Mouse (Mus musculus): ENCODE results near the gene Spaca6. TPM values are rescaled to one million over a fixed set of nuclear protein-coding genes. Genes with fewer than 3 reads are reported as not detected.
"Not testable (repeated sequence)": the region's sequence is repeated elsewhere in the genome, so short reads cannot be mapped to it uniquely, and the experiment has no call there.

Gene Spaca6
- polyA plus RNA-seq, 1 experiment from 2014 or later, result 33.3 TPM

DNA sequence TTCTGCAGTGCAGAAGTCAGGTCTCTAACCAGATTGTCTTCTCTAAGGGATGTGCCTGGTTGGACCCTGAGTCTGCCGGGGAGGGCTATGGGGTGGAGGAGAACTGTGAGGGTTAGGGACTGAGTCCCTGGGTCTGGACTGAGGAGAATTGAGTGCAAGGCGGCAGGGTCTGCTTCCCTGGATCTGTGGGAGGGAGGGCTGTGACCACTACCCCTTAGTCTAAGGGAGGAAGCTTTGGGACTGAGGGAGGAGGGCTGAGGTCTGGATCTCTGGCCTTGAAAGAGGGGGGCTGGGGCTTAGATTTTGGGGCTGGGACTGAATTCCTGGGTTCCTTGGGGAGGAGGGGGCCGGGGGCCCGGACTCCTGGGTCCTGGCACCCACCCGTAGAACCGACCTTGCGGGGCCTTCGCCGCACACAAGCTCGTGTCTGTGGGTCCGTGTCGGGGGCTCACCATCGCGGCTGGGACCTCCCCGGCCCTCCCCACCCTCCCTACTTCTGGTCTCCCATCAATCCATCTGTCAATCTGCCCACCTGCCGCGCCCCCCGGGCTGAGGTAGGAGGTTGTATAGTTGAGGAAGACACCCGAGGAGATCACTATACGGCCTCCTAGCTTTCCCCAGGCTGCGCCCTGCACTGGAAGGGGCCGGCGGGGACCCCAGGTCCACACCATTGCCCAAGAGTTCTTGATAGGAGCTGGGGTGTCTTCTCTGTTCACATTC, 3.0 kb downstream of the Spaca6 start:
- WGBS, result 59% methylated on average over 23 of the region's 23 CpGs

DNA sequence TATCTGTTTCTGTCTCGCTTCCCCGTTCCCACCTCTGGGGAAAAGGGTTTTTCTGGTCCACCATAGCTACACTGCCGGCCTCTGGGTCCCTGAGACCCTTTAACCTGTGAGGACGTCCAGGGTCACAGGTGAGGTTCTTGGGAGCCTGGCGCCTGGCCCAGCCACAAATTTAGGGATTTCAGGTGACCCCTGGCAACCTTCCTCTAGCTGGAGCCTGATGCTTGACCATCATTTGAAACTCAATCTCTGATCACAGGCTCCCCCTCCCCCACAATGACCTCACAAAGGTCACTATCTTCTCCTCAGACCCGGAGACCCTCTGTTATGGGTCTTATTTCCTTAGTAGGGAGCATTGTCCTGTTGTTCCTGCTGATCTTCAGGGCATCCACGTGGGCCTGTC, 3.8 kb downstream of the Spaca6 start:
- Histone ChIP-seq H3K4me3 (peak overlapping the region; percentile 100; the same call in 1 of the 2 replicates), H3K4me2 (peak overlapping the region; percentile 82), H3K9me3 (replicated peaks) (no peaks in the 10 kb centered on the region), H3K36me3 (peaks cover 48% of the 10 kb centered on the region), H3K4me1 (replicated peaks) (peaks cover 65% of the 10 kb centered on the region), H3K9ac (0 out of 2 replicates have a peak overlapping the region, but pooled peaks have one; percentile 99), H3K27ac (ENCODE audit: poor library complexity, severe bottlenecking) (peak overlapping the region; percentile 100; the same call in 1 of the 2 replicates), H3K27me3 (replicated peaks) (no peaks in the 10 kb centered on the region)
- WGBS, result 67% methylated on average over 7 of the region's 7 CpGs
- no peak for ATAC-seq (ENCODE audit: insufficient number of reproducible peaks, low FRiP score)

More for the DNA sequence above, 3.0 kb downstream of the Spaca6 start:
- Histone ChIP-seq H3K4me3 (peak overlapping the region; percentile 100), H3K36me3 (peaks cover 45% of the 10 kb centered on the region), H3K27ac (ENCODE audit: poor library complexity, severe bottlenecking) (peak overlapping the region; percentile 100; the same call in 1 of the 2 replicates), H3K9ac (peak overlapping the region; percentile 99), H3K4me1 (replicated peaks) (peaks cover 60% of the 10 kb centered on the region), H3K4me2 (peak overlapping the region; percentile 82), H3K9me3 (replicated peaks) (no peaks in the 10 kb centered on the region), H3K27me3 (replicated peaks) (no peaks in the 10 kb centered on the region)
- ATAC-seq (ENCODE audit: insufficient number of reproducible peaks, low FRiP score), result no peak

DNA sequence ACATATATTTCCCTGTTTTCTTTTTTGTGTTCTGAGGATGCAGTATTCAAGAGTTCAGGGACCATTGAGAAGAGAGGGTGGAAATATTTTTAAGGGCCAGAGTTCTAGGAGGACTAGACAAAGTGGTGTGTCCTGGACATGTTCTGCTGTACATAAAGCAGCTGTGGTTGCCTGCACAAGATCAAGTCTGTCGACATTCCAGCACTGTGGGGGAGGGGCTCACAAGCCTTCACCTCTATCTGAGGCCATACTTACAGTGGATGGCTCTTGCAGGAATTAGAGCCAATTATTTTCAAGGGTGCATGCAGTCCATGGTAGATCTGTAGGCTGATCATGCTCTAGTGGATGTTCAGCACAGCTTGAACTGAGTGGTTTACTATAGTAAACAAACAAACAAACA, 7.9 kb downstream of the Spaca6 start:
- peaks cover 67% of the 10 kb centered on the region for H3K36me3 ChIP-seq

DNA sequence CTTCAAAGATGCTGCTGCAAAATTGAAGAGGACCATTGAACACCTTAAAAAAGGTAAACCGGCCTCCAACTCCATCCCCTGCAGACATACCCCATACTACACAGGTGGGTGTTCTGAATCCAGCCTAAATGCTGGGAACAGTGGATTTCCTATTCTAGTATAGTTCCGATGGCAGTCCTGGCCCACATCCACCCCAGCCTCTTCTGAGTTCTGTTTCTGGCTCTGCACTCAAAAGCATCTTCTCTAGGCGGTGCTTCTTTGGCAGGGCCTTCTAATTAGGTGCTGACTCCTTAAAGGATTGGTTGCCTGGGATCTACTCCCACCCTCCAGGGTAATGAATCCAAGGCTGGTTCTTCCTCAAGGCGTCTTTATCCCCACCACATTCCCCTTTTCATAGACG, 9.1 kb downstream of the Spaca6 start:
- no peak overlapping the region for H3K9ac ChIP-seq
- peaks cover 68% of the 10 kb centered on the region for H3K36me3 ChIP-seq
- WGBS, result 79% methylated on average over 5 of the region's 5 CpGs
- H3K4me1 ChIP-seq (replicated peaks), result peaks cover 70% of the 10 kb centered on the region
- no peak for ATAC-seq (ENCODE audit: insufficient number of reproducible peaks, low FRiP score)
- H3K4me2 ChIP-seq, result no peak overlapping the region
- H3K27me3 ChIP-seq (replicated peaks), result no peaks in the 10 kb centered on the region
- no peak overlapping the region for H3K4me3 ChIP-seq
- H3K27ac ChIP-seq (ENCODE audit: poor library complexity, severe bottlenecking), result no peak overlapping the region
- no peaks in the 10 kb centered on the region for H3K9me3 ChIP-seq (replicated peaks)

More for the DNA sequence above, 7.9 kb downstream of the Spaca6 start:
- peak overlapping the region; percentile 59 for H3K27ac ChIP-seq (ENCODE audit: poor library complexity, severe bottlenecking)
- 3% methylated on average over 1 of the region's 1 CpGs for WGBS
- H3K9me3 ChIP-seq (replicated peaks), result no peaks in the 10 kb centered on the region
- no peaks in the 10 kb centered on the region for H3K27me3 ChIP-seq (replicated peaks)
- no peak overlapping the region for H3K4me3 ChIP-seq
- H3K4me2 ChIP-seq, result peak overlapping the region; percentile 31
- peaks cover 82% of the 10 kb centered on the region for H3K4me1 ChIP-seq (replicated peaks)
- H3K9ac ChIP-seq, result no peak overlapping the region
- ATAC-seq (ENCODE audit: insufficient number of reproducible peaks, low FRiP score), result no peak

DNA sequence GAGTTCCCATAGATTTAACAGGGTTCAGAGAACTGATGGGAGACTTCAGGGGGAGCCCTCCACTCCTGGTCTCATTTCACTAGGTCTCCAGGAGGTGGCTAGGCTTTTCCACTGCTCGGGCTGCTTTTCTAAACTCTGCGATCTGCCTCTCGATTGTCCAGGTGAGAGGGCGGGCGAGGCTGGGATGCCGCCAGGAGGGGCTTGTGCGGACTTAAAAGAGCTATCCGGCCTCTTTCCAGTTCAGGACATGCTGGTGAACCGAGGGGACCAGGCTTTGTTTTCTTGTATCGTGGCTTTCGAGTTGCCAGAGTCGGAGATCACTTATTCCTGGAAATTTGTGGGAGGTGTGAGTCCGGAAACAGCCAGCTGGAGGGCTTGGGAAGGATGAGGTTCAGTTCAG, 10.5 kb downstream of the Spaca6 start:
- peak overlapping the region; percentile 93 for H3K27ac ChIP-seq (ENCODE audit: poor library complexity, severe bottlenecking)
- peak overlapping the region; percentile 87 for H3K4me2 ChIP-seq
- H3K9ac ChIP-seq, result peak overlapping the region; percentile 79
- peak overlapping the region; percentile 64 for H3K4me3 ChIP-seq
- 5% methylated on average over 13 of the region's 13 CpGs for WGBS
- no peaks in the 10 kb centered on the region for H3K9me3 ChIP-seq (replicated peaks)
- peaks cover 60% of the 10 kb centered on the region for H3K36me3 ChIP-seq
- no peak for ATAC-seq (ENCODE audit: insufficient number of reproducible peaks, low FRiP score)
- H3K4me1 ChIP-seq (replicated peaks), result peaks cover 57% of the 10 kb centered on the region
- H3K27me3 ChIP-seq (replicated peaks), result no peaks in the 10 kb centered on the region

DNA sequence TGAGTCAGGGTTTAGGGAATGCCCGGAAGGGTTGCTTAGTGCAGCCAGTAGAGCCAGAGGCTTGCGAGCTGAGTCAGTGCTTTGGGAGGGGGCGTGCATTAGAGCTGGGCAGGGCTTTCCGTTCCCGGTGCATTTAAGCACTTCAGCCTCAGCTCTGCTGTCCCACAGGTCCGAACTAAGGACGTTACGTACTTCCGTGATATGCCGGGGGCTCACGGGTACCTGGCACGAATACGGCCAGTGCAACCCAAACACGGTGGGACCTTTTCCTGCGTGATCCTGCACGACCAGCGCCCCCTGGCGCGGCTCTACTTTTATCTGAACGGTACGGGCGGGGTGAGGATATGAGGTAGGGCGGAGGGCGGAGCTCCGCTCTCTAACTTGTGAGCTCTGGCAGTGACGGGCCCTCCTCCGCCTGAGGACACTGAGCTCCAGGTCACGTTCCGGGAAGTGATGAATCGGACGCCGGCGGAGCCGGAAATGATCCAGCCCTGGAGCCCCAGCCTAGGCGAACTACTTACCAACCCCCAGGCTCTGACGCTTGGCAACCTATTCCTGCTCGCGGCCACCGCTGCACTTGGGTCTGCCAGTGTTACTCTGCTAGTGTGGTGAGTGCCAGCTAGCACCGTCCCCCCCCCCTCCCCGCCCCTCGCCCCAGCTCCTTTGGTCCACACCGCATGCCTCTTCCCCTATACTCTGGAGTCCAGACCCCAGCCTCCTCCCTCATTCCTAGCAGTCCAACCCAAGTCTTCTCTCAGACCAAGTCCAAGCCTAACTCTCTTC, 11.2 kb downstream of the Spaca6 start:
- ATAC-seq (ENCODE audit: insufficient number of reproducible peaks, low FRiP score), result peak; percentile 97
- Histone ChIP-seq H3K4me3 (peak overlapping the region; percentile 64), H3K36me3 (peaks cover 56% of the 10 kb centered on the region), H3K4me2 (peak overlapping the region; percentile 87), H3K27ac (ENCODE audit: poor library complexity, severe bottlenecking) (peak overlapping the region; percentile 93), H3K9me3 (replicated peaks) (no peaks in the 10 kb centered on the region), H3K9ac (peak overlapping the region; percentile 79), H3K4me1 (replicated peaks) (peaks cover 53% of the 10 kb centered on the region), H3K27me3 (replicated peaks) (no peaks in the 10 kb centered on the region)
- WGBS, result under 1% methylated on average over 42 of the region's 43 CpGs

DNA sequence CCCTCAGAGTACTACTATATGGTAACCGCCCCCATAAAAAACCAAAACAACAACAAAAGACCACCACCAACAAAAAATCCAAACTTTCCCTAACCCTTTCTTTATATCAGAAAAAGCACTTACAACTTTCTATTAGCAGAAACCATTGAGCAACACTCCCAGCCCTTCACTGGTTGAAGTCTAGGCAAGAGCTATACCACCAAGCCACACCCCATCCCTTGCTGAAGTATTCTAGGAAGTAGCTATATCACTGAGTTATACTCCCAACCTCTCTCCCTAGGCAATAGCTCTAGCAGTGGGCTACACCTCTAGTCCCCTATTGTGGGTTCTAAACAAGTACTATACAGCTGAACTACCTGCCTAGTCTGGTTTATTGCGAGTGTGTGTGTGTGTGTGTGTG, 12.3 kb downstream of the Spaca6 start:
- Histone ChIP-seq H3K9me3 (replicated peaks) (no peaks in the 10 kb centered on the region), H3K36me3 (peaks cover 49% of the 10 kb centered on the region), H3K27me3 (replicated peaks) (no peaks in the 10 kb centered on the region), H3K9ac (no peak overlapping the region), H3K4me3 (no peak overlapping the region), H3K27ac (ENCODE audit: poor library complexity, severe bottlenecking) (no peak overlapping the region), H3K4me2 (no peak overlapping the region; the same call in 1 of the 2 replicates), H3K4me1 (replicated peaks) (peaks cover 42% of the 10 kb centered on the region)
- WGBS, result 89% methylated on average over 2 of the region's 2 CpGs
- no peak for ATAC-seq (ENCODE audit: insufficient number of reproducible peaks, low FRiP score)

DNA sequence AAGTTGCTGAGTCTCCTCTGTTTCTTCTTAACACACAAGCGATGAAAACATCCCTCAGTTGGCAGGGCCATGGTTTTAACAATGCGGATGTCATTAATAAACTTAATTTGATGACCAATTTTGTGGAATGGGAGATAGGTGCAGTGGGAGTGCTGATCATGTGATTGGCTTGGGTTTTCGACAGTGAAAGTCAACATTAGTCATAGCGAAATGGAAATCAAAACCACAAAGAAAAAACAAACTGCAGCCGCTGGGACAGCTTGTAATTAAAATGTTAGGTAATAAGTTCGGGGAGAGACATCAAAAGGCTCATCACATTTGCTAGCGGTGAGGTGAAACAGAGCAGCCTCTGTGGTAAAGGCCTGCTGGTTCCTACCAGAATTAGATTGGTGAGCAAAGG, 13.8 kb downstream of the Spaca6 start:
- no peak overlapping the region for H3K4me3 ChIP-seq
- 90% methylated on average over 7 of the region's 7 CpGs for WGBS
- peaks cover 40% of the 10 kb centered on the region for H3K36me3 ChIP-seq
- ATAC-seq (ENCODE audit: insufficient number of reproducible peaks, low FRiP score), result no peak
- H3K4me2 ChIP-seq, result no peak overlapping the region
- H3K9ac ChIP-seq, result no peak overlapping the region
- no peak overlapping the region for H3K27ac ChIP-seq (ENCODE audit: poor library complexity, severe bottlenecking)
- H3K4me1 ChIP-seq (replicated peaks), result peaks cover 27% of the 10 kb centered on the region
- H3K27me3 ChIP-seq (replicated peaks), result no peaks in the 10 kb centered on the region
- H3K9me3 ChIP-seq (replicated peaks), result no peaks in the 10 kb centered on the region

DNA sequence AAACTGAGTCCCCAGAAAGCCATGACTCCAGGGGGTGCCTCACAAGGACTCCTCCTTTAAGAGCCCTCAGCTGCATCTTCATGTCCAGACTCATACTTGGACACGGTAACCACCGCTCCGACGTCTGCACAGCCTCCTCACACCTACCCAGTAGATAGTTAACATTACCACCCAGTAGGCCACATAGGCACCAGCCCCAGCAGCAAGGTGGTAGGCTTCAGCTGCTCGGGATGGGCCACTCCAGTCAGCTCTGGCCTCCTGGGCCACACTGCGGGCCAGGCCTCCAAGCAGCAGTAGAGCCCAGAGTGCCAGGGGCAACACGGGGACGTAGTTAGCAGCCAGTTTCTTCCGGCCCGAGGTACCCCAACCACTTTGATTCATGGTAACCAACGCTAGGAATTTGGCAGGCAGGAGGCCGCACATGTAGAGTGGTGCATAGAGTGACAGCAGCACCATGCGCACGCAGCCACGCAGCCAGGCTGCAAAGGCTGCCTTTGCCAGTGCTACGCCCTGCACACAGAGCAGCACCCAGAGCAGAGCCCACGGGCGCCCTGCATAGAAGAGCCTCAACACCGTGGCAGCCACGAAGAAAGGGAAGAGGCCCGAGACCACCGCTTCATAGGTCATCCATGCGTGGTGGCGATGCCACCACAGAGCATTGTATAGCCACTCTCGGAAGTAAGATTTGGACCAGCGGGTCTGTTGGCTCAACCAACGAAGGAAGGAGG, 16.7 kb downstream of the Spaca6 start:
- no peak overlapping the region for H3K9ac ChIP-seq
- H3K4me2 ChIP-seq, result no peak overlapping the region
- no peaks in the 10 kb centered on the region for H3K9me3 ChIP-seq (replicated peaks)
- 65% methylated on average over 27 of the region's 27 CpGs for whole genome bisulfite sequencing
- peaks cover 3% of the 10 kb centered on the region for H3K4me1 ChIP-seq (replicated peaks)
- H3K4me3 ChIP-seq, result no peak overlapping the region
- ATAC-seq (ENCODE audit: insufficient number of reproducible peaks, low FRiP score), result peak; percentile 49; the same call in 1 of the 2 replicates
- peaks cover 29% of the 10 kb centered on the region for H3K36me3 ChIP-seq
- H3K27me3 ChIP-seq (replicated peaks), result 0 out of 2 replicates have a peak, but pooled peaks cover 4% of the 10 kb centered on the region
- H3K27ac ChIP-seq (ENCODE audit: poor library complexity, severe bottlenecking), result no peak overlapping the region; the same call in 1 of the 2 replicates

DNA sequence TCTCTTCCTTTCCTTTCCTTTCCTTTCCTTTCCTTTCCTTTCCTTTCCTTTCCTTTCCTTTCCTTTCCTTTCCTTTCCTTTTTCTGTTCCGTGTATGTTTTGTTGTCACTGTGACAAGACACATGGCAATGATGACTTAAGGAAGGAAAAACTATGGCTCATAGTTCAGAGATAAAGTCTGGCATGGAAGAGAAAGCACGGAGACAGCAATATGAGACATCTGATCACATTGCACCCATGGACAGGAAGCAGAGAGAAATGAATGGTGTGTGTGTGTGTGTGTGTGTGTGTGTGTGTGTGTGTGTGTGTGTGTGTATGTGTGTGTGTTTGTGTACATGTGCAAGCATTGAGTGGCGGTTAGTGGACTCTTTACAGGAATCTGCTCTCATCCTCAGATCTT, 17.6 kb downstream of the Spaca6 start:
- not testable (repeated sequence) for H3K9me3 ChIP-seq (replicated peaks); H3K4me3 ChIP-seq; ATAC-seq (ENCODE audit: insufficient number of reproducible peaks, low FRiP score); H3K4me2 ChIP-seq; H3K9ac ChIP-seq; H3K27ac ChIP-seq (ENCODE audit: poor library complexity, severe bottlenecking); H3K4me1 ChIP-seq (replicated peaks)
- Histone ChIP-seq H3K36me3 (peaks cover 24% of the 10 kb centered on the region), H3K27me3 (replicated peaks) (peaks cover 10% of the 10 kb centered on the region)
- 63% methylated on average over 3 of the region's 3 CpGs for WGBS
